Mouse (Mus musculus): ENCODE measurements around the gene Nfat5. TPM values are rescaled to one million over a fixed set of nuclear protein-coding genes. Genes with fewer than 3 reads are reported as not detected.

The Nfat5 gene
- total and polyA plus RNA-seq, 3 experiments, result 12.5 to 25.0 (median 22.5) TPM

GRCm38 (mm10) chr8:107254403-107254802, 38.9 kb upstream of the Nfat5 start:
- Histone ChIP-seq H3K4me3 (no peak overlapping the region), H3K36me3 (ENCODE audit: control insufficient read depth, insufficient read depth, low read length) (no peaks in the 10 kb centered on the region), H3K79me2 (replicated peaks; ENCODE audit: control insufficient read depth, insufficient read depth, low read length) (no peaks in the 10 kb centered on the region), H3K4me1 (ENCODE audit: control insufficient read depth, insufficient read depth, low read length) (peaks cover 1% of the 10 kb centered on the region), H3K9ac (ENCODE audit: low read depth, low read length) (no peak overlapping the region), H3K27ac (peak overlapping the region; percentile 76), H3K27me3 (ENCODE audit: control insufficient read depth, insufficient read depth, low read length) (no peaks in the 10 kb centered on the region)
- intact Hi-C loops (cut with DNase I), result loop anchor here (5.0 kb wide), 1 partner anchor 38 kb away; the partner anchor contains the start of gene Nfat5
- peak; percentile 26 to 30 for DNase-seq
- WGBS, result 41% methylated on average over 3 of the region's 3 CpGs
- no peak for TF ChIP-seq POLR2A (IDR thresholded peaks at IDR 0.05; ENCODE audit: insufficient read depth, low read depth, low read length)
- TF ChIP-seq EP300 (IDR thresholded peaks at IDR 0.05; ENCODE audit: insufficient read depth, low read depth, low read length), result no peak
- no peak for TF ChIP-seq CTCF (IDR thresholded peaks at IDR 0.05)

- Histone ChIP-seq H3K9ac (ENCODE audit: low read depth, low read length) (no peak overlapping the region), H3K27me3 (ENCODE audit: control insufficient read depth, insufficient read depth, low read length) (no peaks in the 10 kb centered on the region), H3K4me1 (ENCODE audit: control insufficient read depth, insufficient read depth, low read length) (peaks cover 1% of the 10 kb centered on the region), H3K27ac (peak overlapping the region; percentile 76), H3K79me2 (replicated peaks; ENCODE audit: control insufficient read depth, insufficient read depth, low read length) (no peaks in the 10 kb centered on the region), H3K36me3 (ENCODE audit: control insufficient read depth, insufficient read depth, low read length) (no peaks in the 10 kb centered on the region), H3K4me3 (no peak overlapping the region)
- no peak for TF ChIP-seq CTCF (IDR thresholded peaks at IDR 0.05)
- TF ChIP-seq EP300 (IDR thresholded peaks at IDR 0.05; ENCODE audit: insufficient read depth, low read depth, low read length), result no peak
- WGBS, result 34% methylated on average over 11 of the region's 11 CpGs
- intact Hi-C loops (cut with DNase I), result loop anchor here (5.0 kb wide), 2 partner anchors 37 to 48 kb away; partner anchors contain the start of gene Nfat5
- peak; percentile 43 to 48 for DNase-seq
Observed at GRCm38 (mm10) chr8:107254951-107255457, 38.3 kb upstream of the Nfat5 start.

DNA sequence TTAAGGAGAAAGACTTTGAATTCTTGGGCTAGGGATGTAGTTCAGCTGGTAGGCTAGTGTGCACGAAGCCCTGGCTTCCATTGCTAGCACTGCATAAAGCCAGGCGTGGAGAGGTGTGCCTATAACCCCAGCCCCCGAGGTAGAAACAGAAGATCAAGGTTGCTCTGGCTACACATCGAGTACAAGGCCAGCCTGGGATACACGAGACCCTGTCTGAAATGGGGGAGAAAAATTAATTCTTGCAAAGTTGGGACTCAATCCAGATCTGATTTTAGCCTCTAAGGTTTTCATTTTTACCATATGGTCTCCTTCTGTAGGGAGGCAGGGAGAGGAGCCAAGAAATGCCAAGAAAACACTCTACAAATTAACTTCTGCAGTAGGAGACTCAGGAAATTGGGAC, 36.0 kb upstream of the Nfat5 start:
- 82% methylated on average over 5 of the region's 5 CpGs for WGBS
- no peak for TF ChIP-seq EP300 (IDR thresholded peaks at IDR 0.05; ENCODE audit: insufficient read depth, low read depth, low read length)
- no peak for TF ChIP-seq CTCF (IDR thresholded peaks at IDR 0.05)
- TF ChIP-seq POLR2A (IDR thresholded peaks at IDR 0.05; ENCODE audit: insufficient read depth, low read depth, low read length), result no peak
- H3K27ac ChIP-seq, result no peak overlapping the region
- DNase-seq, result no peak
- H3K4me3 ChIP-seq, result no peak overlapping the region
- no peaks in the 10 kb centered on the region; the same call in 1 of the 2 replicates for H3K4me1 ChIP-seq (ENCODE audit: control insufficient read depth, insufficient read depth, low read length)
- H3K27me3 ChIP-seq (ENCODE audit: control insufficient read depth, insufficient read depth, low read length), result no peaks in the 10 kb centered on the region
- no peaks in the 10 kb centered on the region for H3K36me3 ChIP-seq (ENCODE audit: control insufficient read depth, insufficient read depth, low read length)
- H3K9ac ChIP-seq (ENCODE audit: low read depth, low read length), result no peak overlapping the region
- H3K79me2 ChIP-seq (replicated peaks; ENCODE audit: control insufficient read depth, insufficient read depth, low read length), result no peaks in the 10 kb centered on the region
- intact Hi-C loops (cut with DNase I), result loop anchor here (5.0 kb wide), 1 partner anchor 50 kb away; no protein-coding TSS in a partner anchor

DNA sequence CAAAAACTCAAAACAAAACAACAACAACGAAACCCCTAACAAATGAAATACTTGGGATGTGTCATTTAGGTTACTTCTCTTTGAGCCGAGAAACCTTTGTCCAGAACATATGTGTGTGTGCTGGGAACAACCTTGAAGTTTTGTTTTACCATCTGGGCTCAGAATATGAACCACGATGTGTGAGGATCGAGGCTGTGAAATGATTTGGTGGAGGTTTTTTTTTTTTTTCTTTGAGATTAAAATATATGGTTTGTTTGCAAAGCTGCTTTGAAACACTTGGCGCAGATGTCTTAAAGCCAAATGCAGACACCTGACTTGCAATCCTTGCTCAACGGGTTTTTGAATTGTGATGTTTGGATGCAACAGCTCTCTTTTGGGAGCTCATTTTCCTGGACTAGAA, 33.1 kb upstream of the Nfat5 start:
- TF ChIP-seq EP300 (IDR thresholded peaks at IDR 0.05; ENCODE audit: insufficient read depth, low read depth, low read length) (no peak), CTCF (IDR thresholded peaks at IDR 0.05) (no peak), POLR2A (IDR thresholded peaks at IDR 0.05; ENCODE audit: insufficient read depth, low read depth, low read length) (no peak)
- no peak for DNase-seq
- no peaks in the 10 kb centered on the region for H3K27me3 ChIP-seq (ENCODE audit: control insufficient read depth, insufficient read depth, low read length)
- no peaks in the 10 kb centered on the region for H3K4me1 ChIP-seq (ENCODE audit: control insufficient read depth, insufficient read depth, low read length)
- H3K4me3 ChIP-seq, result no peak overlapping the region
- 94% methylated on average over 6 of the region's 6 CpGs for WGBS
- no peak overlapping the region for H3K9ac ChIP-seq (ENCODE audit: low read depth, low read length)
- H3K36me3 ChIP-seq (ENCODE audit: control insufficient read depth, insufficient read depth, low read length), result no peaks in the 10 kb centered on the region
- no peak overlapping the region for H3K27ac ChIP-seq
- no peaks in the 10 kb centered on the region for H3K79me2 ChIP-seq (replicated peaks; ENCODE audit: control insufficient read depth, insufficient read depth, low read length)
- intact Hi-C loops (cut with DNase I), result no loop called here

DNA sequence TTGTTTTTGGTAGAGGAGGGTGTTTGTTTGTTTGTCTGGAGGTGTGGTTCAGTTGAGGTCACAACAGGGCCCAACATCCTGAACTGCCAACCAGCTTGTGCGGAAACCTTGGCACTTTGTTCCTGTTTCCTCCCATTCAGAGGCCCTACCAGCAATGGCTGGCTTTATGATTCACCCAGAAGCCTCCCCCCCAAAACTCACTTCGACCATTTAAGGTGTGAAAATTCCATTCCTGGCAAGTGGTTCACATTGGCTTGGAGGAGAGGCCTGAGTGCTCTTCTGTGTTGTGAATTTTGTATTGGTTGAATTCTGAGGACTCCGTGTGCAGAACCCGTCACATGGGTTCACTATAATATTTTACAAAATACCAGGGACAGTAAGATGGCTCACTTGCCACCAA, 32.1 kb upstream of the Nfat5 start:
- Histone ChIP-seq H3K36me3 (ENCODE audit: control insufficient read depth, insufficient read depth, low read length) (no peaks in the 10 kb centered on the region), H3K9ac (ENCODE audit: low read depth, low read length) (no peak overlapping the region), H3K27me3 (ENCODE audit: control insufficient read depth, insufficient read depth, low read length) (no peaks in the 10 kb centered on the region), H3K4me3 (no peak overlapping the region), H3K27ac (no peak overlapping the region), H3K4me1 (ENCODE audit: control insufficient read depth, insufficient read depth, low read length) (peaks cover 3% of the 10 kb centered on the region), H3K79me2 (replicated peaks; ENCODE audit: control insufficient read depth, insufficient read depth, low read length) (no peaks in the 10 kb centered on the region)
- intact Hi-C loops (cut with DNase I), result no loop called here
- TF ChIP-seq CTCF (IDR thresholded peaks at IDR 0.05) (no peak), EP300 (IDR thresholded peaks at IDR 0.05; ENCODE audit: insufficient read depth, low read depth, low read length) (no peak), POLR2A (IDR thresholded peaks at IDR 0.05; ENCODE audit: insufficient read depth, low read depth, low read length) (no peak)
- no peak for DNase-seq
- 72% methylated on average over 4 of the region's 4 CpGs for WGBS

GRCm38 (mm10) chr8:107262046-107262705, 31.1 kb upstream of the Nfat5 start:
- DNase-seq, result no peak
- Histone ChIP-seq H3K79me2 (replicated peaks; ENCODE audit: control insufficient read depth, insufficient read depth, low read length) (no peaks in the 10 kb centered on the region), H3K9ac (ENCODE audit: low read depth, low read length) (no peak overlapping the region), H3K4me3 (no peak overlapping the region), H3K4me1 (ENCODE audit: control insufficient read depth, insufficient read depth, low read length) (peaks cover 3% of the 10 kb centered on the region), H3K27ac (no peak overlapping the region), H3K36me3 (ENCODE audit: control insufficient read depth, insufficient read depth, low read length) (no peaks in the 10 kb centered on the region), H3K27me3 (ENCODE audit: control insufficient read depth, insufficient read depth, low read length) (no peaks in the 10 kb centered on the region)
- TF ChIP-seq CTCF (IDR thresholded peaks at IDR 0.05) (no peak), EP300 (IDR thresholded peaks at IDR 0.05; ENCODE audit: insufficient read depth, low read depth, low read length) (no peak), POLR2A (IDR thresholded peaks at IDR 0.05; ENCODE audit: insufficient read depth, low read depth, low read length) (no peak)
- intact Hi-C loops (cut with DNase I), result no loop called here
- WGBS, result 64% methylated on average over 8 of the region's 8 CpGs
